Mouse (Mus musculus): ENCODE measurements at regions not wholly inside any gene's neighbourhood (a gene's known extent, or its start where the extent isn't known, plus 50 kb on each side); places are given as distances from the start of the nearest gene placed in this dataset.

DNA sequence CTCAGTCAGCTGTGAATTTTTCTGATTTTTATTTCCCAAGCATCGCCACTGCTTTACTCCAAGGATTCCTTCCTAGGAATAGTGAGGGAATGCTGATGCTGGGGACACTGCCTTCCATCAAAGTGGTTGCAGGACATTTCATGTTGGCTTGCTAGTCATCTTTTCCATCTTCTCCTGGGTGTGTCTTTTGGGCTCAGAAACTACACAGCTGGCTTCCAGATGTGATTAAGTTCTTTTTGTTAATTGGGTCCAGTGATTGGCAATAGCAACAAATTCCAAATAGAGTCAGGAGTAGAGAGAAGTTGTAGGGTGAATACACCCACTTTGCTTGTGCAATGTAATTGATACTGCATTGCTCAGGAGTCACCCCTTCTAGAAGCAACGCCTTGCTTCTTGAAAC lies 961.3 kb downstream of the Slc22a22 start:
- Histone ChIP-seq H3K27ac (ENCODE audit: insufficient read depth, low read depth, low read length) (no peak overlapping the region), H3K4me3 (ENCODE audit: insufficient read depth, low read length) (no peak overlapping the region), H3K4me1 (ENCODE audit: control insufficient read depth, insufficient read depth, low read length) (no peaks in the 10 kb centered on the region)
- TF ChIP-seq CTCF (IDR thresholded peaks at IDR 0.05; ENCODE audit: low read depth, low read length) = no peak
- no peak for TF ChIP-seq POLR2A (IDR thresholded peaks at IDR 0.05; ENCODE audit: borderline replicate concordance, low read depth, low read length)

DNA sequence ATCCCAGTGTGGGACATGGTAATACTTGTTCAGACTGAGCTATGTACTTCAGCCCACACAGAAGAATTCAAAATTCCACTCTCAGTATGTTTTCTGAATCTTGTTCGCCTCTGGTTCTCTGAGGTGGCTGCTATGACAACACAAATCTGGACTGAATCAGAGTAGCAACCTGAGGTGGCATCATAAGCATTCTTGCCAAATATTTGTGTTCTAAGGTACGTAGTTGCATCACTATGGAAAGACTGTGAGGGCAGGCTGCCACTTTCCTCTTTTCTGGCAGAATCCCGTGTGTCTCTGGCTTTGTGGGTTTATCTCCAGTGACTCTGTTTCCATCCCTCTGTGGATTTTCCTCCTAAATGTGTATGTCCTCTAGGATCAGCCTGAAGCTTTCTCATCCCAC lies 978.7 kb downstream of the Slc22a22 start:
- no peak for TF ChIP-seq POLR2A (IDR thresholded peaks at IDR 0.05; ENCODE audit: borderline replicate concordance, low read depth, low read length)
- no peak for TF ChIP-seq CTCF (IDR thresholded peaks at IDR 0.05; ENCODE audit: low read depth, low read length)
- Histone ChIP-seq H3K4me3 (ENCODE audit: insufficient read depth, low read length) (no peak overlapping the region), H3K27ac (ENCODE audit: insufficient read depth, low read depth, low read length) (no peak overlapping the region), H3K4me1 (ENCODE audit: control insufficient read depth, insufficient read depth, low read length) (no peaks in the 10 kb centered on the region)

DNA sequence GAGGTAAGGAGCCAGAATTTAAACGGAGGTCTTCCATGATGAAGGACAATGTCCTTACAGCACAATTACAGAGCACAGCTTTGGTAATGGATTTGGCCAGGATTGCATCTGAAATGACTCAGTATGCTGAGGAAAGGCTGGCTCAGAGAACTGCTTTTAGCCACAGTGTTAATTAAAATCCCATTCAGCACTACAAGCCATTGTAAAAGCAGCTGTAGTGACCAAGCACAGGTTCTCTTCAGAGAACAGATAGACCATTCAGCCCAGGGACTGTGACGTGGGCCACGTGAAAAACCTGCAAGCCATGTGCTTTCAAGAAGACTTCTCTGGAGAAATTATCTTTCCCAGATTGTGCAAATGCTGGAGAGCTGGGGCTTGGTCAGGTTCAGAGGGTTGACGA lies 979.7 kb downstream of the Slc22a22 start:
- no peak for TF ChIP-seq POLR2A (IDR thresholded peaks at IDR 0.05; ENCODE audit: borderline replicate concordance, low read depth, low read length)
- no peak for TF ChIP-seq CTCF (IDR thresholded peaks at IDR 0.05; ENCODE audit: low read depth, low read length)
- Histone ChIP-seq H3K27ac (ENCODE audit: insufficient read depth, low read depth, low read length) (no peak overlapping the region), H3K4me3 (ENCODE audit: insufficient read depth, low read length) (no peak overlapping the region), H3K4me1 (ENCODE audit: control insufficient read depth, insufficient read depth, low read length) (no peaks in the 10 kb centered on the region)

DNA sequence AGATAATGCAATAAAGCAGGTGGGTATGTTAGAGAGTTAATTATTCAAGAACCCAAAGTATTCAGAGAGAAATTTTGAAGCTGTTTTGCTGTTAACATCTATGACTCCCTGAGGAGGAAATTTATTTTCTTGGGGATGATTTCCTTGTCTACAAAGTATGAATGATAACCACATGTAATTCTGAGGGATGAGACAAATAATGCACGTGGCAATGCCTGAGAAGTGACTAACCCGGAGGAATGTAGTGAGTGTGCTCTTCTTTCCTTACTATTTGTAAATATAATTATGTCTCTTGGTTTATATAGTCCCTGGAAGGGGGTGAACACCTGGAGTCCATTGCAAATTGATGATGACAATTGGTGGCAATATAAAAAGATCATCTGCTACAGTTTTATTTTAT lies 981.1 kb downstream of the Slc22a22 start:
- Histone ChIP-seq H3K4me1 (ENCODE audit: control insufficient read depth, insufficient read depth, low read length) (no peaks in the 10 kb centered on the region), H3K27ac (ENCODE audit: insufficient read depth, low read depth, low read length) (no peak overlapping the region), H3K4me3 (ENCODE audit: insufficient read depth, low read length) (no peak overlapping the region)
- TF ChIP-seq CTCF (IDR thresholded peaks at IDR 0.05; ENCODE audit: low read depth, low read length) (no peak), POLR2A (IDR thresholded peaks at IDR 0.05; ENCODE audit: borderline replicate concordance, low read depth, low read length) (no peak)

DNA sequence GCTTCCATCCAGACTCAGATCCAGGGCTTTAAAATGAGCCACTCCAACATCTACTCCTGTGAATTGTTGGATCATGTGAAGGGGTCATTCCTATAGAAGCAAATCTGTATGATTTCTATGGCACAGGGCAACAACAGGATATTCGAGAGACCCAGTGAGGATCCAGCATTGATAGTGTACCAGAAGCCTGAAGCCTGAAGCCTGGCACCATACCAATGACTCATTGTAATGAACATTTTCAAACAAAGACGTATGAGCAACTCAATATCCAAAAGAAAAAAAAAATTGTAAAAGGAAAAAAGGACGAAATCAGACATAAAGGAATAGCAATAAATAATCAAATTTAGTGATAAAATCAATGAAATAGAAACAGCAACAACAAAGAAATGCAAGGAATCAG lies 991.5 kb downstream of the Slc22a22 start:
- H3K27ac ChIP-seq (ENCODE audit: insufficient read depth, low read depth, low read length) = no peak overlapping the region
- no peaks in the 10 kb centered on the region for H3K4me1 ChIP-seq (ENCODE audit: control insufficient read depth, insufficient read depth, low read length)
- no peak overlapping the region for H3K4me3 ChIP-seq (ENCODE audit: insufficient read depth, low read length)
- TF ChIP-seq POLR2A (IDR thresholded peaks at IDR 0.05; ENCODE audit: borderline replicate concordance, low read depth, low read length) (no peak), CTCF (IDR thresholded peaks at IDR 0.05; ENCODE audit: low read depth, low read length) (no peak)

DNA sequence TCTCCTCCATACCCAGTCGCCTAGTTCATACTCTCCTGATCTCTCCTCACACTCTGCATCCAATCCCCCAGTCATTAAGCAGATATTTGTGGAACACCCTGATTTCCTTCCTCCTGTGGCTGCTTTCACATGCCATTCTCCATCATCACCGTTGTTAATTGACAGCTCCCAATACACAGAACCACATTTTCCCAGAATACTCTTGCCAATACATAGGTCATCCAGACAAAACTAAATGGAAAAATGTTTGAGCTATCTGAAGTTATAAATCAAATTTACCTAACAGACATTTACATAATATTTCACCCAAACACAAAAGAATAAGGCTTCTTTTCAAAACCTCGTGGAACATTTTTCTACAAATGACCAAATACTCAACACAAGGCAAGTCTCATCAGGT lies 992.7 kb downstream of the Slc22a22 start:
- Histone ChIP-seq H3K4me3 (ENCODE audit: insufficient read depth, low read length) (no peak overlapping the region), H3K27ac (ENCODE audit: insufficient read depth, low read depth, low read length) (no peak overlapping the region), H3K4me1 (ENCODE audit: control insufficient read depth, insufficient read depth, low read length) (no peaks in the 10 kb centered on the region)
- no peak for TF ChIP-seq CTCF (IDR thresholded peaks at IDR 0.05; ENCODE audit: low read depth, low read length)
- TF ChIP-seq POLR2A (IDR thresholded peaks at IDR 0.05; ENCODE audit: borderline replicate concordance, low read depth, low read length) = no peak

DNA sequence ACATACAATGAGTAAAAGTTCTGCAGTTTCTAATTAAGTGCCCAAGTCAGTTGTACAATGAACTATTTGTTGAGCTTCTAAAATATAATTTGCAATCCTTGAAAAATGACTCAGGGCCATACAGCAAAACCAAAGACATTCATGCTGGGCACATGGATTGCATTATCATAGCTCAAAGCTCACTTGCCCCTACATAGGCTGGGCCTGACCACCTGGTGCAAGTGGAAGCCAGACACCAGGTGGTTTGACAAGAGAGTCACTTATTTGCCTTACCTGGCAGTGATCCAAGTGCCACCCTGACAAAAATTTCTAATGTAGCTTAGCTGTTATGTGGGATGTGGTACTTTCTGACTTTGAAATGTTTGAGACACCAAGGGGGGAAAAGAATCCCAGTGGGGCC lies 997.7 kb downstream of the Slc22a22 start:
- Histone ChIP-seq H3K27ac (ENCODE audit: insufficient read depth, low read depth, low read length) (no peak overlapping the region), H3K4me1 (ENCODE audit: control insufficient read depth, insufficient read depth, low read length) (no peaks in the 10 kb centered on the region), H3K4me3 (ENCODE audit: insufficient read depth, low read length) (no peak overlapping the region)
- TF ChIP-seq CTCF (IDR thresholded peaks at IDR 0.05; ENCODE audit: low read depth, low read length) (no peak), POLR2A (IDR thresholded peaks at IDR 0.05; ENCODE audit: borderline replicate concordance, low read depth, low read length) (no peak)

DNA sequence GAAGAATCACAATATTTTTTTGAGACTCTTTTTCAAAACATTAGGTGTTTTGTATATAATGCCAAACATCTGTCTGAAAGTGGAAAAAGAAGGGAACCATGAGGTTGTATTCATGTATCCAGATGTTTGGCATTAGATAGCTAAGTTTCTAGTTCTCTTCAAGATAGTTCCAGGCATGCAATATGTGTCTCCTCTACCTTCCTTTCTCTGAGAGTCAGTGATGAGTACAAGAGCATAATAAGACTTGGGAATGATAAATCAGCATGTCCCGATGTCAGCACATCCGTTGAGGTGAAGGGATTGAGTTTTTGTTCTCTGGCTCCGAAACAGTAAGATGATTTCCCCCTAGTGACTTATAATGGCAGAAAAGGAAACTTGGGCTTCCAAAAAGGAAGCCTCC lies 998.4 kb downstream of the Slc22a22 start:
- Histone ChIP-seq H3K4me3 (ENCODE audit: insufficient read depth, low read length) (no peak overlapping the region), H3K27ac (ENCODE audit: insufficient read depth, low read depth, low read length) (no peak overlapping the region), H3K4me1 (ENCODE audit: control insufficient read depth, insufficient read depth, low read length) (no peaks in the 10 kb centered on the region)
- TF ChIP-seq POLR2A (IDR thresholded peaks at IDR 0.05; ENCODE audit: borderline replicate concordance, low read depth, low read length) (no peak), CTCF (IDR thresholded peaks at IDR 0.05; ENCODE audit: low read depth, low read length) (no peak)

DNA sequence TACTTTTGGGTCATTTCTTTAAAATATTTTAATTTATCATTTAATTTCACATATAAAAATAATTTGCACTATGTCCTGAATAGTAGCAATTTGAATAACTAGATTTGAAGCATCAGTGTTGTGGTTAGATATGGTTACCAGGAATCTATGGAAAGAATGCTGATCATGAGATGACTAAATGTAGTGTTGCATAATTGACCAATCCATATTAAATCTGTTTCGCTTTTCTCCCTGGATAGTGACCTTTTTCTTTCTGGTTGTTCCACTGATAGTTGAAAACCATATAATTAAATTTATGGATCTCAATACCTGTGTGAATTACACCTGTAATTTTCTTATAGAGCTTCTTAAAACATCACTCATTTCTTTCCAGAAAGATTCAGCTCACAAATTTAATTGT lies 1003.7 kb downstream of the Slc22a22 start:
- no peak for TF ChIP-seq POLR2A (IDR thresholded peaks at IDR 0.05; ENCODE audit: borderline replicate concordance, low read depth, low read length)
- TF ChIP-seq CTCF (IDR thresholded peaks at IDR 0.05; ENCODE audit: low read depth, low read length) = no peak
- Histone ChIP-seq H3K4me1 (ENCODE audit: control insufficient read depth, insufficient read depth, low read length) (no peaks in the 10 kb centered on the region), H3K4me3 (ENCODE audit: insufficient read depth, low read length) (no peak overlapping the region), H3K27ac (ENCODE audit: insufficient read depth, low read depth, low read length) (no peak overlapping the region)

DNA sequence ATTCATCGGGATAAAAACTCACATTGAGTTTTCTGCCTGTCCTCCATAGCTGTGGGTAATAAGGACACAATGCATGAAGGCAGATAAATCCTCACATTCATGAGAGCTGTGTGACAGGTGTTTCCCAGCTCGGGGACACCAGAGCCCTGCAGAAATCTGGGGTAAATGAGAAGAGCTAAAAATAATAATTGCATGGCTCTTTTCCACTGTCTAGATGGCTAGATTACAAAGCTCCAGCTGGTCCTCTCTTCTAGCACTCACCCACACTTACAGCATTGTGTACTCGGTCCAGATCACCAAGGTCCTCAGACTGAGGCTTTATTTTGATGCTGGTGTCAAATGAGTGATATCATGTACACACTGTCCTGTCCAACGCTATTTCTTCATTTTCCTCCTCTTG lies 1025.5 kb downstream of the Slc22a22 start:
- no peaks in the 10 kb centered on the region for H3K4me1 ChIP-seq (ENCODE audit: control insufficient read depth, insufficient read depth, low read length)
- no peak for TF ChIP-seq POLR2A (IDR thresholded peaks at IDR 0.05; ENCODE audit: borderline replicate concordance, low read depth, low read length)
- no peak for TF ChIP-seq CTCF (IDR thresholded peaks at IDR 0.05; ENCODE audit: low read depth, low read length)
- no peak overlapping the region for H3K27ac ChIP-seq (ENCODE audit: insufficient read depth, low read depth, low read length)
- no peak overlapping the region for H3K4me3 ChIP-seq (ENCODE audit: insufficient read depth, low read length)

DNA sequence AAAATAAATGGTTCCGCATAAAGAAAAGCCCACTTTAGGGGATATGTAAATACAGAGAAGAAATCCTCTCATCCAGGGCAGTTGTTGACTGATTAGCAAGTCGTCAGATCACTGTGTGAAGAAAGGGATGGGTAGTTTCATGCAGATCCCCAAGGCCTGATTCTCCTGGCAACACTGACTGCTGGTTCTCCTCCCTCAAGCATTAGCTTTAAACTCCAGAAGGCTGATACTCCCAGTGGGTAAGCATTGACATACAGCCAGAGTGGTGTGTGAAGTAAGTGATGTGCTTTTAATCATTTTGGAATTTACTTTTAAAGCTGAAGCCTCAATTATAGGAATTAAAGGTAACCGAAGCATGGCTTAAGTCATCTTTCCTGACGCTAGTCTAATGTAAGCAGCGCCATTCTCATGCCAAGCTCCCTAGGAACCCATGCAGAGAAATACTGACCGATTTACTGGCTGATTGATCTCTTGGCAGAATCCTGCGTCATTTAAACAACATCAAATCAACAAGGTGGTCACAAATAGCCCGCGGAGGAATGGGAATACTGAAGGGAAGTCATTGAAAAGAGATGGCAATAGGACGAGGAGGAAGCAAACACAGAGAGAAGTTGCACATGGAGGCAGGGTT lies 1029.3 kb downstream of the Slc22a22 start:
- Histone ChIP-seq H3K27ac (ENCODE audit: insufficient read depth, low read depth, low read length) (no peak overlapping the region), H3K4me1 (ENCODE audit: control insufficient read depth, insufficient read depth, low read length) (no peaks in the 10 kb centered on the region), H3K4me3 (ENCODE audit: insufficient read depth, low read length) (no peak overlapping the region)
- no peak for TF ChIP-seq CTCF (IDR thresholded peaks at IDR 0.05; ENCODE audit: low read depth, low read length)
- no peak for TF ChIP-seq POLR2A (IDR thresholded peaks at IDR 0.05; ENCODE audit: borderline replicate concordance, low read depth, low read length)

All from bone marrow macrophage, adult 2 months (primary cell).